Mouse (Mus musculus) layer of hippocampus, adult 9-10 months (tissue): ENCODE results near the gene Rassf7.

Experiments
- DNase-seq: peaks from one replicate; pipeline ENCODE4 v3.0.0; 2022; ENCODE audit warnings: low spot score

Rassf7 gene

DNA sequence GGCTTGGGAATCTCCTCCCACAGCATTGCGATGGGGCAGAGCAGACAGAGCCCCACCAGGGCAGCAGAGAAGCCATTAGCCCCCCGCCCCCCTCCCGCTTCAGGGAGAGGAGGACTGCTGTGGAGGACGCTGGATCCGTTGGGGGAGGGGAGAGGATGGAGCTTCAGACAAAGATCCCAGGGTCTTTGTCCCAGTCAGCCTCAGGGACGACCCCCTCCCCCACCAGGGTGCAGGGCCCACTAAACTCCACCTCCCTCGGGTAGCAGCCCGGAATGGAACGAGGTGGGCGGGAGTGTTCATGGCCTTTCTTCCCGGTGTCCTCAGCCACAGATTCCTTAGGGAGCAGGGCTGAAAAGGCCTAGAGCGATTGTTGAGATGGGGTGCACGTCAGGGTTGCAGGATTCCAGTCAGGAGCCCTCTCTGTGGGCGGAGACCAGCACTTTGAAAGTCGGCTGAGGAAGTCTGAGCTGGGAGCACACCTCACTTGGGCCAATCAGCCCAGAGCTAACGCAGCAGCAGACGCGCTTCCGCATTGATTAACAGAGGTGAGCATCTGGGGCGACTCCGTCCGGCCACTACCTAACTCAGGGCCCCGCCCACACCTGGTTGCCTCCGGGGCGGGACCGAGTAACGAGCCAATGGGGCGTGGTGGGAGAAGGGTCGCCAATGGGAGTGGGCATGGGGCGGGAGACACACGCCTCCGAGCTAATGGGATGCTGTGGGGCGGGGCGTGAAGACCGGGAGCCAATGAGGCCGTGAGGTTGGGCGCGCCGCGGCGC, at the start of gene Rassf7:
Gene Rassf7 (plus strand): TSS at position 760 of the 779 bp plus-strand sequence.
- peak; percentile 59 for DNase-seq

DNA sequence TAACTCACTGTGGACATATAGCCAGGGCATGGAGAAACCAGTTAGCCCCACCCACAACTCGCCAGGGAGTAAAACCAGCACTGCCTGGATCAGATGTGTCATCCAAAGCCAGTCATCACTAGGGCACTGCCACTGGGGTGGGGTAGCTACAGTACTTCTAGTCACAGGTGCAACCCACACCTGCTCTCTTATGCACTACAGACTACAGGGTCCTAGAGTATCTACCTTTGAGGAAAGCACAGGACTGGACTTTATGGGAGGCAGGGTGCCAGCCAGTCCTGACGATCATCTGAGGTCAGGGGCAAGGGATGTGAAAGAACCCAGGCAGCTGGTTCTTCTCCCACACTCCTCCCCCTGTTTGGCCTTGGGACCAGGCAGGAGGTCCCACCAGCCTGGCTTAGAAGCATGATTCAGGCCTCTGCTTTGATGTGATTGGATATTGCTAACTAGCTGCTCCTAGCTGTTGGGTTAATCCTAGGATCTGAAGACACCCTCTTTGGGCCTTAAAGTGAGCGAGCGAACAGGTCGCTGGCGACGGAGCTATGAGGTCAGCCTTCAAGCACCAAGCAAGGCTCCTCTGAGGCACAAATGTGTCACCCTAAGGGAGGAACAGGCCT, 47.7 kb upstream of the Rassf7 start:
- DNase-seq: no peak

DNA sequence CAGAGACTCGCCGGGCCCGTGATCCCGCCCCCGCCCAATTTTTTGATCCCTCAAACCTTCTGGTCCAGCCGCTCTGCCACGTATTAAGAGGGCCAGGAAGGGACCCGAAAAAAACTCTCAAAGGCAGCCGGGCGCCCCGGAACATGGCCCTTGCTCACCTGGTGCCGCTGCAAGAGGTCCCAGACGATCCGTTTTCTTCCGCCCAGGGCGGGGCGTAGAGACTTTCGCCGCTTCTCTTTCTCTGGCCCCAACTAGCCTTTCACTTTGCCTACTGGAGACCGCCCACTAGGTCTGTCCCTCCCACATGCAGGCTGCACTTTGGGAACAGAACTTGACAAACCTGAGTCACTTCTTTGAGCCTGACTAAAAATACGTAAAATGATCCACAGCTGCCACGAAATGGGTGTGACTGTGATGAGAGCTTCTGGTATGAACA, 47.1 kb upstream of the Rassf7 start:
- no peak for DNase-seq

DNA sequence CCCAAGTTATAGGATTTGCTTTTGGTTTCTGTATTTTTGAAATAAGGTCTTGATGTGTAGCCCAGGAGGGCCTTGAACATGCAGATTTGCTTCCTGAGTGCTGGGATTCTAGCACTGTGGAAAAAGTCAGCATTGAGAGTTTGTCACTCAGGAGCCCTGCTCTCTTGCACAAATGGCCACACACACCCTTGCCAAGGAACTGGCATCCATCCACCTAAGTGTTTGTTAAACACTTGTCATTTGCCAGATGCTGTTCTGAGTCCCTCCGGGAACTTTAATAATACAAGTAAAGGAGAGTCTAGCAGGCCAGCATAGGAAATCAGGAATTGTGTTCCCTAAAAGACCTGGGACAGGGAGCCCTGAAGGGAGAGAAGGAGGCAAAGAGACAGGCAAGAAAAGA, 46.4 kb upstream of the Rassf7 start:
- no peak for DNase-seq

DNA sequence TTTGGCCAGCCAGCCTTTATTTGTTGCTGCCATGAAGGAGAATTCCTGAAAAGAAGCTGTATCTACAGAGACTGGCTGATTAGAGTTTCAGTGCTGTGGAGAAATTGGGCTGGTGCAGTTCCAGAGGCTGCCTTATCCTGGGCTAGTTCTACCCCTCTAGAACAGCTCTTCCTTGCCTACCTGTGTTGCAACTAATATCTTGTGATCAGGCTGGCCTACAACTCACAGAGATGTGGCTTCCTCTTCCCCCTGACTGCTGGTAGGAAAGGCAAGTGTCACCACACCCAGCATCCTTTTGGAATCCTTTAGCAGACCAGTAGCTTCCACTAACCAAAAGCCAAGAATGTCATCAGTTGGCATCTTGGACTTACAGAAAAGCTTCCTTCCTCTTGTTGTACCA, 45.8 kb upstream of the Rassf7 start:
- no peak for DNase-seq

DNA sequence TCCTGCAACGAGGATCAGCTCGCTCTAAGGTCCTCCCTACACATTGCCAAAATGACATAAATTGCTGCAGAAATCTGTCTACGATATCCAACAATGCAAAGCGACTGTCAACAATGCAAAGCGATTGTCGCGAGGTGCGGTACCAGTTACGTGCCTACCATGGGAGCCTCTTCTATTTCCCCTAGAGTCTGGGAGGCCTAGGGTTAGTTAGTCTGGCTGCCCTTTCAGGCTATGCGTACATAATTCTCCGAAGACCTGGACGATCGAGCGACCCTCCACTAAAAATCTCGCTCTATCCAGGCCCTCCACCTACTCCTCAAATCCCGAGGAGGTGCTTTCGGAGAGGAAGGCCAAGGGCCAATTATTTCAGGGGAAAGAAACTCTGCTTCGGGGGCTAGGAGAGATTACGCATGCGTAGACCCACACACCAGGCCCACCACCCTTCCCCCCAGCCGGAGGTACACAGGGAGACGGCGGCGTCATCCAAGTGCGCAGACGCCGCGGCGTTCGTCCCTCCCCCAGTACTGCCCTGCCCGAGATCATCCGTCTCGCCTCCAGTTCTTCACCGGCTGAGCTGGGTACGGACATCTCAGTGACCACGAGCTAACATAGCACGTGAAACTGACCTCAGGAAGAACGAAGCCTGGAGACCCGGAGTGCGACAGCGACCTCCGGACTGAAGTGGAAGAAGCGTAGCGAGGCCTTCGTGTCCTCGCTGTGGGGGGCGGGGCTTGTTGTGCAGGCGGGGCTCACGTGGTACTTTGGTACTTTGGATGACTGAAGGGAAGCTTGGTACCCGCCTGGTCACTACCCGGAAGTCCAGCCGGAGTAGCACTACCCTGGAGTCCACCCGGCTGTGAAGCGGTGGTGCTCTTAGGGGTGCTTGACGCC, 43.3 kb upstream of the Rassf7 start, which contains the start of gene Rnh1:
Gene Rnh1 (minus strand): TSS at position 742 of the 891 bp plus-strand sequence.
- peak; percentile 86 for DNase-seq

DNA sequence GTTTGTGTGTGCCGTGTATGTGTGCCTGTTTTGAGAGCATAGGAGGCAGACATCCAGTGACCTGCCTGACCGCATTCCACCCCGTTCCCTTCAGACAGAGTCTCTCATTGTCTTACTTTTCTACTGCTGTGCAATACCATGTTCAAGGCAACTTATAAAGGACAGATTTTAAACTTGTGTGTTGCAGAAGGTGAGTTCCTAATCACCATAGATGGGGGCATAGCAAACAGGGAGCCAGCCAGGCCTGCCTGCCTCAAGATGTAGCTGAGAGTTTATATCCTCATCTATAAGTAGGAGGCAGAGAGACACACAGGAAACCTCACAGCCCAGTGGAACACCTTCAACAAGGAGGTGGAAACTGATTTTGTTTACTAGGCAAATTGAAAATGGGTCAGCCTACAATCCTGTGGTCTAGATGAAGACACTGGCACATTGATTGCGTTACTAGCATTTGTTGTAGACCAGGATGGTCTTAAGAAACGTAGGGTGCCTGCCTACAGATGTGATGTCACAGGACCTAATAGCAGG, 42.3 kb upstream of the Rassf7 start:
- DNase-seq: no peak

DNA sequence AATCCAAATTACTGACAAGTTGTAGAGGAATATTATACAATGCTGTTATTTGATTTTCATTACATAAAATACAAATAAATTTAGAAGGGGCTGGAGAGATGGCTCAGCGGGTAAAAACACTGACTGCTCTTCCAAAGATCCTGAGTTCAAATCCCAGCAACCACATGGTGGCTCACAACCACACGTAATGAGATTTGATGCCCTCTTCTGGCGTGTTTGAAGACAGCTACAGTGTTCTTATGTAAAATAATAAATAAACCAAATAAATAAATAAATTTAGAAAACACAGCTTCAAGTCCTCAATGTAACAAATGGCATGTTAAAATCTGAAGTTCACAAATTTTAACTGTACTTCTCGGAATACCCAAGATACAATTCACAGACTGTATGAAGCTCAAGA, 40.6 kb upstream of the Rassf7 start:
- DNase-seq: no peak

DNA sequence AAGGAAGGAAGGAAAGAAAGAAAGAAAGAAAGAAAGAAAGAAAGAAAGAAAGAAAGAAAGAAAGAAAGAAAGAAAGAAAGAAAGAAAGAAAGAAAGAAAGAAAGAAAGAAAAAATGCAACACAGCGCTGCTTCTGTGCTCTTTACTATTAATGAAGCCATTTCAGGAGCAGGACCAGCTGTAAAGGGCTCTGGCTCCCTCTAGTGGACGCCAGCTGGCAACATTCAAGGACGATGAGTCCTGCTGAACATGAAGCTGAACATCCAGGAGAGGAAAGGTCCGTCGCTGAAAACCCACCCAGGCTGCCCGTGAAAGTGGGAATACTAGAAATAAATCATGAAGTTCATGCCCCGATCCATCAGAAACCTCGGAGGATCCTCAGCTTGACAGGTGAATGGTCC, 39.5 kb upstream of the Rassf7 start:
- DNase-seq: peak; percentile 87

DNA sequence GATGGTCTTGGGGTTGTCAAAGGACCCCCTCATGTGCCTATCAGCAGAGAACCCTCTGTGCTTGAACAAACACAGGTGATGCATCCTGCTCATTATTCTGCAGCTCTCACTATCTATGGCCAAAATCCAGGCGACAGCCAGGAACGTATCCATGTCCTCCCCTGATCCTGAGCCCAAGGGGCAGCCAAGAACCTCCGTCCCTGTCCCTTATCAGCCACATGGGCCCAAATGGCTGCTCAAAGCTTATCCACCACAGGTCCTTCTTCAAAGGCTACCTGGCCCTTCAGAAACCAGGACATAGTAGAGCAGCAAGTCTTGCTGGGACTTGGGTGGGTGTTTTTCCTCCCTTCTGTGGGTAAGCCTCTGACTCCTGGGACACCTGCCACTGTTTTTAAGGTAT, 27.5 kb upstream of the Rassf7 start:
- DNase-seq: no peak

DNA sequence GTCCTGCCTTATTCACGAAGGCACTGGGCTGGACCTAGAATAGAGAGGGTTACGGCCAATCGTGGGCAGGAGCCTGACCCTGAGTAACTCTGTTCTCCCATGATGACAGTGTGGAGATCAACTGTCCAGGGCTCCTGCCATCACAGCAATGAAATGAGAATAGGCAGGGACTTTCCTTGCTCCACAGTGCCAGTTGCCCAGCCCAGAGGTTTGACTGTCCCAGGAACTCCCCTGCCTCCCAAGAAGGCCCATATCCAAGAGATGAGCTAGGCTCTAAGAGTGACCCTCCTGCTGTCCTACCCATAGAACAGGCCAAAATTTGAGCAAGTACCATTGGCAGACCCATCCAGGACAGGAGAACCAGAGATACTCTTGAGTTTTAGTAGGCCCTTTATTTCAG, 26.9 kb upstream of the Rassf7 start:
- DNase-seq: no peak

DNA sequence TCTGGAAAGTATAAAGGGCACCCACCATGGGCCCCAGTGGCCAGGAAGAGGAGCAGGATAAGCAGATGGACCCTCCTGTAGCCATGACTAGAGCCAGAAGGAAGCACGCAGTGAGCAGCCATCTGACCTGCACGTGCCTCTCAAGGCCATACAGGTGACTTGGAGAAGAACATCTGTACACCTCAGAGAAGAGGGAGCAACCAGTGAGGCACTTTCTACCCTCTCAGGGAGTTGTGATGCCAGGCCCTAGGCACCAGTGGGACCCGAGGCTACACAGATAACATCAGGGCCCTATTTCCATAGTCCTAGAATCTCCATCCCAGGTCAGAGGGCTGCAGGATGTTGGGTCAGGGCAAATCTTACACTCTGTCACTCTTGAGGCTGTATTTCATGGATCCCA, 25.4 kb upstream of the Rassf7 start:
- no peak for DNase-seq

DNA sequence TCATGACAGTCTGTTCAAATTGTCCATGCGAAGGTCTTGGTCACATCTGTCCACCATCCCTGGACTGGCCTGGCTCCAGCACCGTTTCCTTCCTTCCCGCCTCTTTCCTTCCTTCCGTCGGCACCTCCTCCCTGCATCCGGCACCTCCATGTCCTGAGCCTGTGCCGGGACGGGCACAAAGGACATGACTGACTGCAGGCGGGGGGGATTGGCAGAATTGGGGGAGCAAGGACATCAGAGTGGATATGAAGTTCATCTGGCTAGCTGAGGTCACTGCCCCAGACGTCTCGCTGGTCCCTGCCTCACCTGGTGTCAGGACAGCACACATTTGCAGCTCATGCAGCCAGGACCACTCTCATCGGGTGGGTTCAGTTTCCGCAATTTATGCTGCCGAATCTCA, 24.6 kb upstream of the Rassf7 start:
- no peak for DNase-seq

DNA sequence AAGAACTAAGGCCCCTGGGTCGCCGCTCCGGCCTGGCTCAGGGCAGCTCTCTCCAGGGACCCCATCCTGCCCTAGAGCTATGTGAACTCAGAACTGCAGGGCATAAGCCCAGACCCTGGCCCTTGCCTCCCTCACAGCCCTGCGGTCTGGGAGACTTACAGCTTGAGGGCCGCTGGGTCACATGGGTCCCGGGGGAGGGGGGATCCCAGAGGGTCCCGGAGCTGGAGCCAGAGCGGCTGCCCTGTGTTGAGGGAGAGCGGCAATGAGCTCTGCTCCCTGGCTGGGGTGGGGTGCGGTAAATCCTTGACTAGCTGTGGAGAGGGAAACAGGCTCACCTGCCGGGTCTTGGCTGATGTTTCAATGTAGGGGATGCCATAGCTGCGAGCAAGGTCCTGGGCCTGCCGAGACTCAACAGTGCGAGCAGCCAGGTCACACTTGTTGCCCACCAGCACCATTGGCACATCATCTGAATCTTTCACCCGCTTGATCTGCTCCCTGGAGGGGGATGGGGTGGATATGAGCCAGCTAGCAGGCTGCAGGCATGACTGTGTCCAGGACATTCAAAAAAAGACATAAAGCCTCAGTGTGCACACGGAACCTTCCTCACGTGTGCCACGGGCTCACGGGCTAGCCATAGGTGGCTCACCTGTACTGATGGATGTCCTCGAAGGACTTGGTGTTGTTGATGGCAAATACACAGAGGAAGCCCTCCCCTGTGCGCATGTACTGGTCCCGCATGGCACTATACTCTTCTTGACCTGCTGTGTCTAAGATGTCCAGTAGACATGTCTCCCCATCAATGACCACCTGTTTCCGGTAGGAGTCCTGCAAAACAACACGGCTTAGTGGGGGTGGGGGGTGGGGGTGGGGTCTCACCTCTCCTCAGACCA, 23.6 kb upstream of the Rassf7 start:
- no peak for DNase-seq

DNA sequence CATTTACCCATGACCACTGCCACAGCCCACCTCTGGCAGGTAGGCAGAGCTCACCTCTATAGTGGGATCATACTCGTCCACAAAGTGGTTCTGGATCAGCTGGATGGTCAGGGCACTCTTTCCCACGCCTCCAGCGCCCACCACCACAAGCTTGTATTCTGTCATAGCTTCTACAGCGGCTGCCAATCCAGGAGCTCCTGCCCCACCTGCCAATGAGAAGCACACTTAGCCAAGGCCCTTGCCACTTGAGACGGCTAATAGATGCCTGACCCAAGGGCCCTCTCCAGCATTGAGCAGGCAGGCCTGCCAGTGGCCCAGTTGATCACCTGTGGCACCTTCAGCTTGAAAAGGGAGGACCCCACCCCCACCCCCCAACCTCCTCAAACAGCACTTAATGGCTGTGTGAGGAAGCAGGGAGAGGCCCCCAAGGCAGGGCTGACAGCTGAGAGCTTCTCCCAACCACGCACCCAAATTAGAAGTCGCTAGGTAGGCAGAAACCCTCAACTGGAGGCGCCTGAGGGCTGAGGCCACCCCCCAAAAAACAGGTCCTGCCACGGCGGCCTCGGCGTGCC, 22.8 kb upstream of the Rassf7 start:
- no peak for DNase-seq

DNA sequence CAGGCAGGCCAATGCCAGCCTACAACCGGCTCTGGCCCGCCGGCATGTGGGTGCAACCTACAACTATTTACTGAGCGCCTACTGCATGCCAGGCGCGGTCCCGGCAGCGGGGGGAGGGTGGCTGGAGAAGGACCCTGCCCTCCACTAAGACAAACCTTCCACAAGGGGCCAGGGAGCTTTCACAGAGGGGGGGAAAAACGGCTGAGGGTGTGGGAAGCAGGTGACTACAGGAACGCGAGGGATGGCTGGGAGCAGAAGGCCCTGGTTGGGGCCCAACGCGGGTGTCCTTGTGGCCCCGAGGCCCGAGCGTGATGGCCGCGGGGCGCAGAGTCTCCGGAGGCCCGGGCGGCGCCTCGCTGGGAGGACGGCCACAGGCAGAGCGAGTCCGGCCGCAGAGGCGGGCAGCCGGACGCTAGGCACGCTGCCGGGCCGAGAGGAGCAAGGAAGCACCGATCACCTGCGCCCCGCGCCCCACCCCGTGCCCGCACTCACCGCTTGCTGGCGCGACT, 22.3 kb upstream of the Rassf7 start:
- no peak for DNase-seq

DNA sequence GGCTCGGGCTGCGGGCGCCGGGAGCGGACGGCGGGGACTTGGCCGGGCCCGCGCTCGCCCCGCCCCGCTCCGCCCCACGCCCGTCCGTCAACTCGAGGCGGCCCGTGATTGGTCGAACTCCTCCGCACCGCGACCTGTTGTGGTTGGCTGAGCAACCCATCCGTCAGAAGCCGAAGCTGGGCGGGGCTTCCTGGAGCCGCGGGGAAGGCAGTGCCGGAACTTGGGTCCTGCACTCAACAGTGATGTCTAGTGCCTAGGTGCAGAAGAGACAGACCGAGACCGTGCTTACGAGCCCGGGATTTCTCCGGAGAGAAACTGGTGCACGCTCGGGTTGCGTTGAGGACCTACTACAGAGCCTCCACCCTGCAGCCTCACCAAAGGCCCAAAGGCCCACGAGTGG, 21.7 kb upstream of the Rassf7 start, which contains the start of the genes Hras and Lrrc56:
Gene Hras (minus strand): TSS at position 58 of the 400 bp plus-strand sequence.
Gene Lrrc56 (plus strand): TSS at position 210 of the 400 bp plus-strand sequence.
- DNase-seq: peak; percentile 90

DNA sequence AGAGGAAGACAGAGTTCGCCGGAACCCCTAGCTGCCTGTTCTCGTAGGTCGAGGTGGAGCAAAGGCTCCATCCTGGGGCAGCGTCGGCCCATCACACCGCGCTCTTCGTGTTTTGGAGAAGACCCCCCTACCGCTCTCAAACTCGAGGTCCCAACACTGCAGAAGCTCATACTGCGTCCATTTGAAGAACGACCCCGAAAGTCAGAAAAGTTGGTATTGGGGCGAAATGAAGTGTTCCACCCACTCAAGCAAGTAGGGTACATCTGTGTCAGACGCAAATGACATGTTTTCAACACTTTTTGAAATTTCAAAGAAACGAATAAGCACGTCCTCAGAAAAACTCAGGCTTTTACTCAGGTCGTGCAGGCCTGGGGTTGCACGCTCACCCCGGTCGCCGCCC, 21.3 kb upstream of the Rassf7 start:
- no peak for DNase-seq

DNA sequence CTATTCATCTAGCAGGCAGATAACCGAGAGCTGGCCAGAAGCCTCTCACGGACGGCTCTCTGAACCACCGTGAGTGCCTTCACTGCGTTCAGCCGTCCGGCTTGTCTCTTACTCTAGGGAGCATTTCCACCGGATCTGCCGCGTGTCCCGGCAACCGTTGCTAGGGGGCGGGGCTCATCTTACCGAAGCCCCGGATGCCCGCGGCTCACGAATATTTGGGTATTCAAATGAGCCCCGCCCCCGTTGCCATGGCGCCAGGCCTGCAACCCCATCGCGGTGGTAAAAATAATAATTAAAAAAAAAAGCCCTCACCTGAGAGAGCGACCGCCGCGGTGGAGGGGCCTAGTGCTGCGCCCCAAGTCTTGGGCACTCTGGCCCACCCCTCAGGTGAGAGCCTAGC, 20.8 kb upstream of the Rassf7 start:
- DNase-seq: no peak

DNA sequence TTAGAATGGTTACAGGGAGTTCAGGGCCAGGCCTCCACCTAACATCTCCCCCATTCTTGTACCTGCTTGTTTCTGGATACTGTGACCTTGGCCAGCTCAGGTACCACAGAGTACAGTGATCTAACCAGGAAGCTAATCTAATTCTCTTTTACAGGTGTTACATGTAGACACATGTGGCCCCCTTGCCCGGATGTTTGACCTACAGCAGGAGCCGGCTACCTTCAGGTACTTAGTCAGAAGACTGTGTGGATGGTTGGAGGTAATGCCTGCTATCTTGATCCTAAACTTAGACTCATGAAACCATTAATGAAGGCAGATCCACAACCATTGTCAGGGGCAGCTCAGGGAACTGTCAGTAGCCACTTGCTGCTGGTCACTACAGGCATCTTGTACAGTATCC, 19.9 kb upstream of the Rassf7 start:
- no peak for DNase-seq
